Mouse (Mus musculus) heart, postnatal 0 days (tissue): Measurements from ENCODE around the gene Rnaseh2b.

Experiments used
- CTCF ChIP-seq: IDR thresholded peaks from 2 replicates; pipeline ENCODE4 v1.5.1; 2016; ENCODE audit warnings: antibody characterized with exemption, control low read depth, low read depth
- EP300 ChIP-seq: IDR thresholded peaks from 2 replicates; pipeline ENCODE4 v1.6.1; 2016; ENCODE audit warnings: antibody characterized with exemption, low read depth

DNA sequence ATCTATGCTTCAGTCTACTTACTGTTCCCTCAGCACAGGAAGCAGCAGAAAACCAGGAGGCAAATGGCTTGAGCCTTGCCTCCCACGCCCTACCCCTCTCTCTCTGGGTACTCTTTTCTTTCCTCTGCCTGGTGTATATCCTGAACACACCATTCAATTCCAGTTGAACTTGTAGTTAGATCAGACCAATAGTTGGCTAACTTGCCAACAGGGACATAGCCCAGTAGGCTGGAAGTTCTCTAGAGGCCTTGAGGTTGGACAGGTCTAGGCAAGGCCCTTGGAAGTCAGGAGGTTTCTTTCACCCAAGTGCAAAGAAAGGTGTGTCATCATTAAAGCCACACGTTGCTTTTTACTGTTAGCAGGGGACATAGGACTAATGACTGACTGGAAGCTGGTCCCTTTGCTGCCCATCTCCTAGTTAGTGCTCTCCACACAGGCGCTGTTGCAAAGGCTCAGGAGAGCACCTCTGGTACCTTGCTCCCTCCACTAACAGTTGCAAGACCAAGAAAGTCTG, 91.5 kb downstream of the Rnaseh2b start:
- TF ChIP-seq EP300 (no peak), CTCF (no peak)
